Mouse (Mus musculus) bone marrow, adult 2 months (tissue): Measurements from ENCODE around the gene Panx2. TPM values are rescaled to one million over a fixed set of nuclear protein-coding genes. Genes with fewer than 3 reads are reported as not detected.

Experiments used
- H3K27ac ChIP-seq: fragments of 200-500 bp; 2 replicates; pipeline ENCODE4 v1.5.1; 2012; ENCODE audit warnings: low read depth, mild to moderate bottlenecking, control low read depth, inconsistent platforms, low read length; ENCODE audit not compliant: control insufficient read depth, poor library complexity, insufficient read depth
- H3K4me1 ChIP-seq: fragments of 200-500 bp; 2 replicates; pipeline ENCODE4 v1.6.1; 2011; ENCODE audit warnings: low read length; ENCODE audit not compliant: control insufficient read depth, insufficient read depth
- H3K4me3 ChIP-seq: fragments of 200-500 bp; replicated peaks from 2 replicates; pipeline ENCODE3; 2011; ENCODE audit warnings: mild to moderate bottlenecking, low read depth, low read length, control low read depth; ENCODE audit not compliant: control insufficient read depth
- CTCF ChIP-seq: fragments of 200-500 bp; IDR thresholded peaks from 2 replicates; pipeline ENCODE4 v1.5.1; 2011; ENCODE audit warnings: low read length, control low read depth; ENCODE audit not compliant: control insufficient read depth, insufficient read depth
- POLR2A ChIP-seq: fragments of 200-500 bp; IDR thresholded peaks from 2 replicates; pipeline ENCODE4 v1.6.1; 2011; ENCODE audit warnings: low read depth, mild to moderate bottlenecking, control low read depth, low read length, borderline replicate concordance; ENCODE audit not compliant: control insufficient read depth
- WGBS: fragments of 180-500 bp; shearing (Covaris S2); methylation state at CpG from one replicate; pipeline ENCODE4 v1.1.7; 2018; 5-methylcytosine and 5-hydroxymethylcytosine counted together
- polyA plus RNA-seq: library from polyadenylated mRNA; stranded (reverse); fragments of >200 nt; gene quantifications from 2 replicates; pipeline ENCODE4 v1.2.4, GENCODE M21; 2011; ENCODE audit warnings: low replicate concordance; ENCODE audit not compliant: missing spikeins, insufficient read depth, insufficient read length

Gene Panx2
- polyA plus RNA-seq, 1 experiment, result 0.45 TPM

DNA sequence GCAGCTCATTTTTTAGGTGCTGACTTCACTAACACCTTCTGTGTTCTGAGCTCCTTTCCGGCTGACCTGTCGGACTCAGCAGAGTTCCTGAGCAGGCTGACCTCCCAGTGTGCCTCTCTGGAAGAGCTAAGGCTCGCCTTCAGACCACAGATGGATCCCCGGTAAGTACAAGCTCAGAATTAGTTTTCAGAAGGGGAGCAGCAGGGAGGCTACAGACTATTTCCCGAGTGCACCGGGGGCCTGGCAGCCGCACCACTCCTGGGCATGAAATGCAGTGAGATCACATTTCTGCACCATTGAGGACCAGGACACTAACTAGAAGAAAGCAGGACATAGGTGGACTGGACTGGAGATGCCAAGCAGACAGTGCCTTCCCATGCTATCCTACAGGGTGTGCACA, 39.1 kb downstream of the Panx2 start:
- TF ChIP-seq POLR2A, result no peak
- no peak for TF ChIP-seq CTCF
- 86% methylated on average over 7 of the region's 7 CpGs for WGBS
- H3K4me1 ChIP-seq, result no peaks in the 10 kb centered on the region; the same call in 1 of the 2 replicates
- peak overlapping the region; percentile 68 for H3K27ac ChIP-seq
- H3K4me3 ChIP-seq, result no peak overlapping the region

DNA sequence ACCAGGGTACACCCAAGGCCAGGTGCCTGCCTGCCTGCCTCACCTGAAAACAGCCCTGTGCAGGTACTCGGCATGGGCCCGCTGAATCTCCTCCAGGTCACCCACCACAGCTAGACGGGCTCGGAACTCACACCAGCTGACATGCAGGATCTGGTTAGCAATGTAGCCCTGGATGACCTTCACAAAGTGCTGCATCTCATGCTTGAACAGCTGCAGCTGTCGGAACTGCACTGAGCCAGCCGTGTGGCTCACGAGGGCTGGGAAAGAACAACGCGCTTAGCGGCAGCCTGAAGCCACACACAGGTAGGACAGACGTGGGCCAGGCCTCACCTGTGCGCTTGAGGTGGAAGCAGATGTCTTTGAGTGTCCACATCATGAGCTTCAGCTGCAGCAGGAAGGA, 41.3 kb downstream of the Panx2 start:
- WGBS, result 92% methylated on average over 12 of the region's 12 CpGs
- TF ChIP-seq CTCF (no peak), POLR2A (no peak)
- Histone ChIP-seq H3K27ac (no peak overlapping the region), H3K4me1 (no peaks in the 10 kb centered on the region; the same call in 1 of the 2 replicates), H3K4me3 (no peak overlapping the region)

- 86% methylated on average over 5 of the region's 5 CpGs for WGBS
- no peaks in the 10 kb centered on the region; the same call in 1 of the 2 replicates for H3K4me1 ChIP-seq
- no peak overlapping the region for H3K27ac ChIP-seq
- H3K4me3 ChIP-seq, result no peak overlapping the region
- no peak for TF ChIP-seq CTCF
- TF ChIP-seq POLR2A, result no peak
Observed at GRCm38 (mm10) chr15:89102646-89103045, 43.1 kb downstream of the Panx2 start.

DNA sequence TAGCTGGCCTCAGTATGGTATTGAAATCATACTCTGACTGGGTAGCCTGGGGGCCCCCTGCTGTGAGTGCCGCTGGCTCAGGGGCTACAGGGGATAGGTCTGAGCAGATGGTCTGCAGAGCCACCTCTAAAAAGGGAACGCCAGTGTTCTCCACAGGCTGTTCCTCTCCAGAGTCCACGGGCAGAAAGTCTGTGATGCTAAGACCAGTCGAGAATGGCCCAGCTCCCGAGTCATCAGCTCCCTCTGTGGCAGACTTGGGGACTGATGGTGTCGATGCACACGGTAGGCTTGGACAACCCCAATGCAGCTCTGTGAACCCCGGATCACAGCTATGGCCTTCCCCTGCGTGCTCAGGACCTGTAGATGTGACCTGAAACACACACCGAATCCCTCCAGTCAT, 44.4 kb downstream of the Panx2 start:
- H3K4me1 ChIP-seq, result no peaks in the 10 kb centered on the region; the same call in 1 of the 2 replicates
- TF ChIP-seq POLR2A, result no peak
- no peak for TF ChIP-seq CTCF
- no peak overlapping the region for H3K27ac ChIP-seq
- WGBS, result 90% methylated on average over 10 of the region's 10 CpGs
- H3K4me3 ChIP-seq, result no peak overlapping the region

DNA sequence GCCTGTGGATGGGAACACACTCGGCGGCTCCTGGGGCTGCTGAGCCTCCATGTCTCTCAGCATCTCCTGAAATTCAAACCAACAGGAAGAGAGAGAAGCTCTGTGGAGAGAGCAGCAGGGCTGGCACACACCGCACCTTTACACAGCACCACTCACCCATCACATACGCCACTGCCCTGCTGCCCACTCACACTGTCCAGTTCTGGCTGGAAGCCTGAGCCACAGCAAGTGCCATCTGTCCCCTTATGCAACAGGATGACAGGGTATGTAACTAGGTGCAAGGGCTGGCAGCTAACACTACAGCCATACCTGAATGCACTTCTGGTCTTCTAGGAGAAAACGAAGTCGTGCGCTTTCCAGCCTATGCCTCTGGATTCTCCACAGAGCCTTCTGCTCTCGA, 44.9 kb downstream of the Panx2 start:
- 90% methylated on average over 8 of the region's 8 CpGs for WGBS
- H3K27ac ChIP-seq, result no peak overlapping the region
- TF ChIP-seq POLR2A (no peak), CTCF (no peak)
- no peak overlapping the region for H3K4me3 ChIP-seq
- H3K4me1 ChIP-seq, result no peaks in the 10 kb centered on the region; the same call in 1 of the 2 replicates

GRCm38 (mm10) chr15:89106073-89106472, 46.5 kb downstream of the Panx2 start:
- Histone ChIP-seq H3K27ac (no peak overlapping the region), H3K4me3 (no peak overlapping the region), H3K4me1 (no peaks in the 10 kb centered on the region)
- WGBS, result 85% methylated on average over 13 of the region's 13 CpGs
- TF ChIP-seq CTCF (no peak), POLR2A (no peak)

- WGBS, result 94% methylated on average over 1 of the region's 1 CpGs
- TF ChIP-seq POLR2A (no peak), CTCF (no peak)
- Histone ChIP-seq H3K4me3 (no peak overlapping the region), H3K4me1 (no peaks in the 10 kb centered on the region), H3K27ac (no peak overlapping the region)
Observed at GRCm38 (mm10) chr15:89106976-89107375, 47.4 kb downstream of the Panx2 start.

DNA sequence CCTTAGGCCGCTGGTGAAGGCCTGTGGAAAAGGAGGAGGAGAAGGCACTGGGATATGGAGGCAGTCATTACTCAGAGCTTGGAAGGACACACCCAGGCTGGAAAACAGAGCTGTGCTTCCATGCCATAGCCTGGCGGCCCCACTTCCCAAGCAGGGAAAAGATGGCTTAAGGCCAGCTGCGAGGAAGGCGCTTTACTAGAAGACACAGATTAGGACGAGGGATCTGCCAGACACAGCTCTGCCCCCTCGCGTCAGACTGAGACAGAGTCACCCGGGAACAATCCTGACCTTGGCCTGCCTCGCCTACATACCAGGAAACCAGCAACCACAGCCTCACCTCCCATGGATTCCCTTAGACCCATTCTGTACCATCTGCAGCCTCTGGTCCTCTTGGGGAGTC, 50.6 kb downstream of the Panx2 start:
- Histone ChIP-seq H3K4me1 (no peaks in the 10 kb centered on the region), H3K27ac (no peak overlapping the region), H3K4me3 (no peak overlapping the region)
- no peak for TF ChIP-seq CTCF
- 89% methylated on average over 9 of the region's 9 CpGs for WGBS

DNA sequence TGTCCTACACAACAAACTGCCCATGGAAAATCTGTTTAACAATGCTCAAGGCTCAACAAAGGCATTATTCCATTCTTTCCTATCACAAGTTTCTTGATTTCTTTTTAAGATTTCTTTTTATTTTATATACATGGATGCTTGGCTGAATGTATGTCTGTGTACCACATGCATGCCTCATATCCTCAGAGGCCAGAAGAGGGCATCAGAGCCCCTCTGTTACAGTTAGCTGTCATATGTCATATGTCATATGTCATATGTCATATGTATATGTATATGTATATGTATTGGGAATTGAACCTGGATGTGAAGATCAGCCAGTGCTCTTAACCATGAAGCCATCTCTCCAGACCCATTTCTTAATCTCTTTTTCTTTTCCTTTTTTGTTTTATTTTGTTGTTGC, 58.5 kb downstream of the Panx2 start:
- no peak overlapping the region for H3K27ac ChIP-seq

GRCm38 (mm10) chr15:89122649-89123366, 63.3 kb downstream of the Panx2 start, which contains the start of gene Tubgcp6:
TSS of gene Tubgcp6 (minus strand) at chr15:89123112.
- Histone ChIP-seq H3K4me1 (peaks cover 5% of the 10 kb centered on the region; the same call in 1 of the 2 replicates), H3K27ac (peak within 1 kb of the TSS; percentile 17), H3K4me3 (peak within 1 kb of the TSS; percentile 86)
- TF ChIP-seq CTCF (no peak), POLR2A (peak; percentile 82; the same call in 1 of the 2 replicates)
- WGBS, result under 1% methylated on average over 47 of the region's 47 CpGs

More for the DNA sequence above, 58.5 kb downstream of the Panx2 start:
- Histone ChIP-seq H3K4me3 (no peak overlapping the region), H3K4me1 (peaks cover 2% of the 10 kb centered on the region; the same call in 1 of the 2 replicates)
- no peak for TF ChIP-seq CTCF
- no peak for TF ChIP-seq POLR2A

Other genes starting within 250 kb of the Panx2 start
- gene Alg12, start 240.4 kb upstream of the Panx2 start, polyA plus RNA-seq, result 3.8 and 6.3 TPM in 2 replicates
- gene Creld2, start 240.1 kb upstream of the Panx2 start, polyA plus RNA-seq, result 13.8 and 29.7 TPM in 2 replicates
- 9.0 and 13.4 TPM in 2 replicates for gene Pim3, start 197.5 kb upstream of the Panx2 start, polyA plus RNA-seq
- gene Ttll8, start 105.3 kb upstream of the Panx2 start, polyA plus RNA-seq, result not detected in 2 replicates
- 0.55 TPM in 1 of 2 replicates, not detected in the other for gene Mlc1, start 80.7 kb upstream of the Panx2 start, polyA plus RNA-seq
- not detected in 2 replicates for gene Mov10l1, start 76.8 kb upstream of the Panx2 start, polyA plus RNA-seq
- gene Trabd, start 15.4 kb downstream of the Panx2 start, polyA plus RNA-seq, result 26.6 and 34.8 TPM in 2 replicates
- 7.0 and 17.9 TPM in 2 replicates for gene Selenoo, start 29.4 kb downstream of the Panx2 start, polyA plus RNA-seq
- gene Tubgcp6, start 63.4 kb downstream of the Panx2 start, polyA plus RNA-seq, result 10.0 and 31.9 TPM in 2 replicates
- 9.1 and 24.3 TPM in 2 replicates for gene Hdac10, start 69.0 kb downstream of the Panx2 start, polyA plus RNA-seq
- gene Mapk12, start 81.0 kb downstream of the Panx2 start, polyA plus RNA-seq, result 6.1 and 14.6 TPM in 2 replicates
- gene Mapk11, start 89.9 kb downstream of the Panx2 start, polyA plus RNA-seq, result 5.7 and 7.6 TPM in 2 replicates
- 11.1 and 30.9 TPM in 2 replicates for gene Plxnb2, start 121.1 kb downstream of the Panx2 start, polyA plus RNA-seq
- gene Dennd6b, start 136.8 kb downstream of the Panx2 start, polyA plus RNA-seq, result 8.1 and 13.6 TPM in 2 replicates
- 42.6 and 54.0 TPM in 2 replicates for gene Ppp6r2, start 151.8 kb downstream of the Panx2 start, polyA plus RNA-seq